21 mouse cellular contexts compared by ENCODE assay signal in genomic region chr7:49134396-49134795, GRCm38 (mm10).
"Had no signal": no experiment of that assay in that cellular context is flagged by ENCODE, and none has a peak within 500 bp of the region (broad histone marks: within the 10 kb centered on the region; RNA-seq: fewer than 3 reads in every experiment).

No protein-coding gene starts in this region.

- H3K36me3 ChIP-seq: intestine, embryonic 15.5 days; kidney, embryonic 15.5 days; limb, embryonic 10.5 days; limb, embryonic 13.5 days; liver, embryonic 12.5 days; liver, embryonic 15.5 days; midbrain, embryonic 10.5 days; midbrain, embryonic 13.5 days; neural tube, embryonic 13.5 days had no signal

- ATAC-seq: intestine, embryonic 15.5 days; liver, embryonic 12.5 days; midbrain, embryonic 13.5 days; midbrain, embryonic 16.5 days had no signal

- DNase-seq: kidney, adult 11 months; kidney, adult 8-10 months; kidney, postnatal 10 days; liver; retina, postnatal 1 day; right cerebral cortex, postnatal 25 days; thymus, adult 18-20 months; thymus, postnatal 36 days had no signal

- H3K4me1 ChIP-seq: intestine, embryonic 15.5 days; liver, embryonic 12.5 days; liver, embryonic 15.5 days; megakaryocyte, embryonic 14.5 days; midbrain, embryonic 10.5 days had no signal

- H3K9ac ChIP-seq: intestine, embryonic 15.5 days; kidney, embryonic 15.5 days; limb, embryonic 13.5 days; liver, embryonic 12.5 days; liver, embryonic 15.5 days; midbrain, embryonic 13.5 days; neural tube, embryonic 13.5 days had no signal

- H3K4me2 ChIP-seq: intestine, embryonic 15.5 days; kidney, embryonic 15.5 days; limb, embryonic 13.5 days; liver, embryonic 12.5 days; liver, embryonic 15.5 days; midbrain, embryonic 13.5 days; neural tube, embryonic 13.5 days had no signal

- H3K27me3 ChIP-seq: intestine, embryonic 15.5 days; liver, embryonic 15.5 days; neural tube, embryonic 13.5 days had no signal

- H3K27ac ChIP-seq: intestine, embryonic 15.5 days; kidney, embryonic 15.5 days; limb, embryonic 10.5 days; limb, embryonic 13.5 days; liver, embryonic 12.5 days; liver, embryonic 15.5 days; macrophage; midbrain, embryonic 10.5 days; midbrain, embryonic 13.5 days; neural tube, embryonic 13.5 days had no signal

- H3K4me3 ChIP-seq: intestine, embryonic 15.5 days; kidney, embryonic 15.5 days; limb, embryonic 10.5 days; limb, embryonic 13.5 days; liver, embryonic 12.5 days; liver, embryonic 15.5 days; megakaryocyte, embryonic 14.5 days; midbrain, embryonic 10.5 days; midbrain, embryonic 13.5 days; myocyte; neural tube, embryonic 13.5 days had no signal

- H3K9me3 ChIP-seq: intestine, embryonic 15.5 days; kidney, embryonic 15.5 days; limb, embryonic 10.5 days; limb, embryonic 13.5 days; liver, embryonic 12.5 days; liver, embryonic 15.5 days; midbrain, embryonic 10.5 days; midbrain, embryonic 13.5 days; neural tube, embryonic 13.5 days had no signal
